Mouse (Mus musculus) testis, adult 2 months (tissue): Measurements from ENCODE around the gene Cep57l1.

Source experiments
- CTCF ChIP-seq: fragments of 200-500 bp; IDR thresholded peaks from 2 replicates; pipeline ENCODE4 v1.5.1; 2012; ENCODE audit warnings: low read depth, mild to moderate bottlenecking, inconsistent platforms, low read length, moderate library complexity; ENCODE audit not compliant: control insufficient read depth, insufficient read depth, insufficient replicate concordance
- POLR2A ChIP-seq: fragments of 200-500 bp; IDR thresholded peaks from 2 replicates; pipeline ENCODE4 v1.6.1; 2012; ENCODE audit warnings: low read depth, mild to moderate bottlenecking, inconsistent platforms, low read length, moderate library complexity; ENCODE audit not compliant: control insufficient read depth

DNA sequence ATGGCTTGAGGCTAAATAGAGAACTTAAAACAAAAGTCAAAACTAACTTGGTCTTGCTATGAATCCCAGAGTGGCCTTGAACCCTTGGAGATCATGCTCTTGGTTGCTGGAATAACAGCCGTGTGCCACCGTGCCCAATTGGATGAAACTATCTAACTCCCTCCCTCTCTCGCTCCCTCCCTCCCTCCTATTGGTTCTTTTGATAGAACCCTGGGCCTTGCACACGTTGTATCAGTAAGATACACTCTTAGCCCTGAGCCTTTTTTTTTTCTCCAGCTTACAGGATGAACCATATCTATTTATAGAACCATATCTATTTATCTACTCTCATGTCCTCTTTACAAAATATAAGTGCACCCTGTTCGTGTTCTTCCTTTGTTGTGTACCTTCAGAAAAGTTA is 6.8 kb upstream of the Cep57l1 start:
- TF ChIP-seq CTCF (no peak), POLR2A (no peak)
